Mouse (Mus musculus): Measurements from ENCODE around the gene Tmem54. TPM values are rescaled to one million over a fixed set of nuclear protein-coding genes. Genes with fewer than 3 reads are reported as not detected.
A peak's percentile ranks its signal among the peaks of the same experiment; 100 is the strongest.

Tmem54 gene
- polyA plus RNA-seq (2015; fragmentation: Nextera tagmentation; extraction: Ambion mirVana) = 0.96 and 1.7 TPM in 2 replicates

DNA sequence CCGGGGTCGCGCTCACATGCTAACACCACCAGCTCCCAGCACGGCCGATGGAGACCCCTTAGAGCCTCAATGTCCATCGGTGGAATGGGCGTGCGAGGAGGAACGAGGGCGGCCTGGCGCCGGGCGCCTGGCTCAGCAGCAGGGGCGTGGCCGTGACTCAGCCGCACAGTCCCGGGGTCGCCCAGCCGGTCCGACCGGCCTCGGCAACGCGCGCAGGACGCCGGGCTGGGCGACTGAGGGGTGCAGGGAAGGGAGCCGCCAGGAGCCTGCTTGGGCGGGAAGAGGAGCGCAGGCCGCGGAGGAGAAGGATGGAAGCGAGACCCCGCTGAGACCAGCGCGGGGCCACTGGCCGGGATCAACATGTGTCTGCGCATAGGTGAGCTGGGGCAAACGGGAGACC, at the start of gene Tmem54:
Gene Tmem54 (plus strand): TSS at position 193 of the 400 bp plus-strand sequence.
- peaks cover 47% of the 10 kb centered on the region for H3K27me3 ChIP-seq (ENCODE audit: control insufficient read depth, insufficient read depth, low read length)

DNA sequence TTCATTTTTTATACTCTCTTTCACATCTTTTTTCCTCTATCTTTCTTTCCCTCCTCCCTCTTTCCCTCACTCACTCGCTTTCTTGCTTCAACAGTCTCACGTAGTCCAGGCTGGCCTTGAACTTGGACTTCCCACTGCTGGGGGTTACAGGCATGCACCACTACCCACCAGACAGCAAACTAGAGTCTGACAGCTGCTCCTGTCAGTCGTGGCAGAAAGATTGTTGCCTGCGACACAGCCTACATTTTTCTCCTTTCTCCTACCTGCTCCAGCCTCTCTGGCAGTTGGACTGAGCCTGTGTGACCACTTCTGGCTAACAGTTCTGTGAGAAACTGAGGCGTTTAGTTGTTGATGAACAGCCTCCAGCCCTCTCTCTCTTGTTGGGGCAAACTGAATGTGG, 49.8 kb upstream of the Tmem54 start:
- no peak for ATAC-seq (replicated peaks; ENCODE audit: extremely low read depth, insufficient read depth, low FRiP score)
- H3K4me2 ChIP-seq (ENCODE audit: low read depth, low read length) = no peak overlapping the region
- H3K27ac ChIP-seq (ENCODE audit: low read length) = no peak overlapping the region
- 86% methylated on average over 5 of the region's 5 CpGs for WGBS
- no peaks in the 10 kb centered on the region for H3K9me3 ChIP-seq (replicated peaks; ENCODE audit: control insufficient read depth, low read length)
- H3K4me3 ChIP-seq (ENCODE audit: low read length) = no peak overlapping the region
- no peaks in the 10 kb centered on the region for H3K36me3 ChIP-seq (ENCODE audit: control insufficient read depth, insufficient read depth)
- no peak overlapping the region for H3K9ac ChIP-seq (ENCODE audit: low read length)
- peaks cover 7% of the 10 kb centered on the region for H3K27me3 ChIP-seq (ENCODE audit: control insufficient read depth, insufficient read depth, low read length)
- H3K4me1 ChIP-seq (ENCODE audit: control insufficient read depth, insufficient read depth, low read length) = peaks cover 27% of the 10 kb centered on the region

More for the DNA sequence above, at the start of gene Tmem54:
- H3K4me1 ChIP-seq (ENCODE audit: control insufficient read depth, insufficient read depth, low read length) = 0 out of 2 replicates have a peak, but pooled peaks cover 3% of the 10 kb centered on the region
- peak within 1 kb of the TSS; percentile 32; the same call in 1 of the 2 replicates for H3K4me2 ChIP-seq (ENCODE audit: low read depth, low read length)
- no peak for ATAC-seq (replicated peaks; ENCODE audit: extremely low read depth, insufficient read depth, low FRiP score)
- no peaks in the 10 kb centered on the region for H3K36me3 ChIP-seq (ENCODE audit: control insufficient read depth, insufficient read depth)
- H3K9ac ChIP-seq (ENCODE audit: low read length) = no peak within 1 kb of the TSS
- no peak within 1 kb of the TSS for H3K27ac ChIP-seq (ENCODE audit: low read length)
- peak within 1 kb of the TSS; percentile 16; the same call in 1 of the 2 replicates for H3K4me3 ChIP-seq (ENCODE audit: low read length)
- H3K9me3 ChIP-seq (replicated peaks; ENCODE audit: control insufficient read depth, low read length) = no peaks in the 10 kb centered on the region
- whole genome bisulfite sequencing = 2% methylated on average over 40 of the region's 40 CpGs

DNA sequence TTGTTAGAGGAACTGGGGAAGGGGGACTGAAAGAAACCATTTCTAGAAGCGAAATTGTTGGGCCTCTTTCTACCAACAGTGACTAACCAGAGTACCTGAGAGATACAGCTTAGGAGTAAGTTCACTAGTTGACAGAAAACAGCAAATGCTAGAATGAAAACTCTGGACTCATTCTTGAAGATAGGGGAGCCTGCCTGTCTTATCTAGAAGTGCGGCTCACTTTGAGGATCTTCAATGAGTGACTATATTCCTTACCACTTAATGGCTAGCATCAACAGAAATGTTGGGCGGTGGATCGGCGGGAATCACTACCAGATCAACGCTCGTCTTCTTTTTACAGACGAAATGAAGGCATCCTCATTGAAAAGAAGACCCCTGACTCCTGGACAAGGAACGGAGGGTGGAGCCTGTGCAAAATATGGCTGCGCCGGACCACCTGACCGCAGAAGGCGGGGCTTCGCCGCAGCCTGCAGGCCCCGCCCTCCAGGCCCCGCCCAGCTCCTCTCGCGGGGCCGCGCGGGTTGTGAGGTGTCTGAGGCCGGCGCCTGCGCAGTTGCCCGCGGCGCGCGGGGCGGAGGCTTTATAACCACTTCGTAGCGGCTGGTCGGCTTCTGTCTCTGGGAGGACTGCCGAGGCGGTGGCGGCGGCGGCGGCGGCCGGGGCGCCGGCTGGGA, 47.7 kb upstream of the Tmem54 start:
- 4% methylated on average over 35 of the region's 44 CpGs for WGBS
- peak; percentile 95 for ATAC-seq (replicated peaks; ENCODE audit: extremely low read depth, insufficient read depth, low FRiP score)
- H3K4me2 ChIP-seq (ENCODE audit: low read depth, low read length) = peak overlapping the region; percentile 97

DNA sequence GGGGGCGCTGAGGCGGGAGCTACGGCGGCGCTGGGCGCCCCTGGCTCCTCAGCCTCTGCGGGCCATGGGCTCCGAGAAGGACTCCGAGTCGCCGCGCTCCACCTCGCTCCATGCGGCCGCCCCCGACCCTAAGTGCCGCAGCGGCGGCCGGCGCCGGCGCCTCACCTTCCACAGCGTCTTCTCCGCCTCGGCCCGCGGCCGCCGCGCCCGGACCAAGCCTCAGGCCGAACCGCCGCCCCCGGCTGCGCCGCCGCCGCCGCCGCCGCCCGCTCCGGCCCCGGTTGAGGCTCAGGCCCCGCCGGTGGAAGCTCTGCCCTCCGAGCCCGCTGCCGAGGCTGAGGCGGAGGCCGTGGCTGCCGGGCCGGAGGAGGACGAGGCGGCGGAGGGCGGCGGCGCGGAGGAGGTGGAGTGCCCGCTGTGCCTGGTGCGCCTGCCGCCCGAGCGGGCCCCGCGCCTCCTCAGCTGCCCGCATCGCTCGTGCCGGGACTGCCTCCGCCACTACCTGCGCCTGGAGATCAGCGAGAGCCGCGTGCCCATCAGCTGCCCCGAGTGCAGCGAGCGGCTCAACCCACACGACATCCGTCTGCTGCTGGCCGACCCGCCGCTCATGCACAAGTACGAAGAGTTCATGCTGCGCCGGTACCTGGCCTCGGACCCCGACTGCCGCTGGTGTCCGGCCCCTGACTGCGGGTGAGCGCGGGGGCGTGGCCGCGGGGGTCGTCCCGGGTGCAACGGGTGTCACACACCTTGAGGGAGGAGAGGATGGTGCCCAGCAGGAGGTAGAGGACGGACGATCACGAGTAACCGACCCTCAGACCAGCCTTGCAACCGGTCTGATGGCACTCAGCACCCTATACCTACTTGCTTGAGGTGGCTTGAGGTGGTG, 46.9 kb upstream of the Tmem54 start, which contains the start of gene Rnf19b:
Gene Rnf19b (plus strand): TSS at position 65 of the 886 bp plus-strand sequence.
- peak; percentile 52 for ATAC-seq (replicated peaks; ENCODE audit: extremely low read depth, insufficient read depth, low FRiP score)

More for the DNA sequence above, 47.7 kb upstream of the Tmem54 start:
- Histone ChIP-seq H3K36me3 (ENCODE audit: control insufficient read depth, insufficient read depth) (no peaks in the 10 kb centered on the region), H3K27ac (ENCODE audit: low read length) (peak overlapping the region; percentile 87), H3K9ac (ENCODE audit: low read length) (peak overlapping the region; percentile 95), H3K27me3 (ENCODE audit: control insufficient read depth, insufficient read depth, low read length) (no peaks in the 10 kb centered on the region), H3K4me3 (ENCODE audit: low read length) (peak overlapping the region; percentile 78), H3K4me1 (ENCODE audit: control insufficient read depth, insufficient read depth, low read length) (peaks cover 16% of the 10 kb centered on the region), H3K9me3 (replicated peaks; ENCODE audit: control insufficient read depth, low read length) (no peaks in the 10 kb centered on the region)

DNA sequence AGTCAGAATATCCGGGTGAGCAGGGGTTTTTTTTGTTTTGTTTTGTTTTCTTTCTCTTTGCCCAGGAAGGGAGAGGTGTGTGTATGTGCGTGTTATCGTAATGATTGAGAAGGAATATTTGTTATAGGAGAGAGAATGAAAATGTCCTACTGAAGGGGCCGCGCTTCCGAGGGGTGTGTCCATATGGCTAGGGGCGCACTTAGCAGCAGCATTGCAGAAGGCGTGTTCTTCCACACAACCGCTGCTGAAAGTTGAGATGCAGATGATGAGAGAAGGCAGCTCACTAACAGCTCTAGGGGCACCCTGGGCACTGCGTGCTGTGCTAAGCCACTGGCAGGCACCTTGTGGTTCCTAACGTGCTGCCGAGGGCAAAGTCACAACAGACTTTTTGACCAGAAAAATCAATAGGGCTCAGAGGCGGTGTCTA, 46.2 kb upstream of the Tmem54 start:
- ATAC-seq (replicated peaks; ENCODE audit: extremely low read depth, insufficient read depth, low FRiP score) = no peak
- Histone ChIP-seq H3K36me3 (ENCODE audit: control insufficient read depth, insufficient read depth) (no peaks in the 10 kb centered on the region), H3K9me3 (replicated peaks; ENCODE audit: control insufficient read depth, low read length) (no peaks in the 10 kb centered on the region), H3K4me3 (ENCODE audit: low read length) (peak overlapping the region; percentile 78), H3K4me2 (ENCODE audit: low read depth, low read length) (peak overlapping the region; percentile 97), H3K9ac (ENCODE audit: low read length) (peak overlapping the region; percentile 95), H3K4me1 (ENCODE audit: control insufficient read depth, insufficient read depth, low read length) (peaks cover 17% of the 10 kb centered on the region), H3K27ac (ENCODE audit: low read length) (peak overlapping the region; percentile 87; the same call in 1 of the 2 replicates), H3K27me3 (ENCODE audit: control insufficient read depth, insufficient read depth, low read length) (no peaks in the 10 kb centered on the region)
- 4% methylated on average over 13 of the region's 13 CpGs for WGBS

More for the DNA sequence above, 46.9 kb upstream of the Tmem54 start, which contains the start of gene Rnf19b:
- H3K36me3 ChIP-seq (ENCODE audit: control insufficient read depth, insufficient read depth) = no peaks in the 10 kb centered on the region
- WGBS = under 1% methylated on average over 84 of the region's 107 CpGs
- H3K9ac ChIP-seq (ENCODE audit: low read length) = peak within 1 kb of the TSS; percentile 95
- H3K4me1 ChIP-seq (ENCODE audit: control insufficient read depth, insufficient read depth, low read length) = peaks cover 17% of the 10 kb centered on the region
- peak within 1 kb of the TSS; percentile 87 for H3K27ac ChIP-seq (ENCODE audit: low read length)
- no peaks in the 10 kb centered on the region for H3K9me3 ChIP-seq (replicated peaks; ENCODE audit: control insufficient read depth, low read length)
- no peaks in the 10 kb centered on the region for H3K27me3 ChIP-seq (ENCODE audit: control insufficient read depth, insufficient read depth, low read length)
- peak within 1 kb of the TSS; percentile 97 for H3K4me2 ChIP-seq (ENCODE audit: low read depth, low read length)
- peak within 1 kb of the TSS; percentile 78 for H3K4me3 ChIP-seq (ENCODE audit: low read length)

DNA sequence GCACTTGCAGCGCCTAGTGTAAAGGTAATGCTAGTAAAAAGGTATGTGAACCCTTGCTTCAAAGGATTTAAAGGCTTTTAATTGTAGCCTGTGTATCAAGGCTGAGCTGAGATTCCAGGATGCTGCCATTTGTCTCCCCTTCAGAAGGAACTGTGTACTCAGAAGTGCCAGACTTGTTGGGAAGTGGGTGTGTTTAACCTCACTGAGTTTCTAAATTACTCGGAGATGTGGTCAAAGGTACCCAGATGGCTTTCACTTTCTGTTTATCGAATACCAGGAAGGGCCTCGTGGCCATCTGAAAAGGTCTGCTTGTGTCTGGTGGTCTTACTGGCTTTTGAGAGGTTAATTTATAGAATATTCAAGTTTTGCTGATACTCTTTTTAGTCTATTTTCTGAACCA, 45.4 kb upstream of the Tmem54 start:
- H3K9ac ChIP-seq (ENCODE audit: low read length) = peak overlapping the region; percentile 95
- no peaks in the 10 kb centered on the region for H3K9me3 ChIP-seq (replicated peaks; ENCODE audit: control insufficient read depth, low read length)
- peaks cover 17% of the 10 kb centered on the region for H3K4me1 ChIP-seq (ENCODE audit: control insufficient read depth, insufficient read depth, low read length)
- no peaks in the 10 kb centered on the region for H3K27me3 ChIP-seq (ENCODE audit: control insufficient read depth, insufficient read depth, low read length)
- no peak overlapping the region for H3K27ac ChIP-seq (ENCODE audit: low read length)
- H3K36me3 ChIP-seq (ENCODE audit: control insufficient read depth, insufficient read depth) = no peaks in the 10 kb centered on the region
- 41% methylated on average over 4 of the region's 4 CpGs for WGBS
- peak overlapping the region; percentile 78 for H3K4me3 ChIP-seq (ENCODE audit: low read length)
- H3K4me2 ChIP-seq (ENCODE audit: low read depth, low read length) = peak overlapping the region; percentile 97
- no peak for ATAC-seq (replicated peaks; ENCODE audit: extremely low read depth, insufficient read depth, low FRiP score)

DNA sequence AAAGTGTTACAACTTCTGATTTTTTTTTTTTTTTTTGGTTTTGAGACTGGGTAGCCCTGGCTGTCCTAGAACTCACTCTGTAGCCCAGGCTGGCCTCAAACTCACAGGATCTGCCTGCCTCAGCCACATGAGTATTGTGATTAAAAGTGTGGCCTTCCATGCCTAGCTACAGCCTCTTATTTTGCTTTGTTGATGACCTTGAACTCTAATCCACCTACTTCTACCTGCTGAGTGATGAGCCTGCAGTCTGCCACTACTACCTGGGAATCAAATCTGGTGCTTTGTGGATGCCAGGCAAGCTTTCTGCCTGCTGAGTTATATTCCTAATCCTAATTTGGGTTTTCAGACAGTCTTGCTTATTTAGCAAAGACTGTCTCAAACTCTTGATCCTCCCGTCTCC, 43.9 kb upstream of the Tmem54 start:
- Histone ChIP-seq H3K4me1 (ENCODE audit: control insufficient read depth, insufficient read depth, low read length) (peaks cover 17% of the 10 kb centered on the region), H3K9me3 (replicated peaks; ENCODE audit: control insufficient read depth, low read length) (no peaks in the 10 kb centered on the region), H3K36me3 (ENCODE audit: control insufficient read depth, insufficient read depth) (no peaks in the 10 kb centered on the region), H3K4me2 (ENCODE audit: low read depth, low read length) (no peak overlapping the region), H3K9ac (ENCODE audit: low read length) (no peak overlapping the region), H3K4me3 (ENCODE audit: low read length) (no peak overlapping the region), H3K27ac (ENCODE audit: low read length) (no peak overlapping the region), H3K27me3 (ENCODE audit: control insufficient read depth, insufficient read depth, low read length) (no peaks in the 10 kb centered on the region)
- 95% methylated on average over 1 of the region's 1 CpGs for WGBS
- no peak for ATAC-seq (replicated peaks; ENCODE audit: extremely low read depth, insufficient read depth, low FRiP score)

DNA sequence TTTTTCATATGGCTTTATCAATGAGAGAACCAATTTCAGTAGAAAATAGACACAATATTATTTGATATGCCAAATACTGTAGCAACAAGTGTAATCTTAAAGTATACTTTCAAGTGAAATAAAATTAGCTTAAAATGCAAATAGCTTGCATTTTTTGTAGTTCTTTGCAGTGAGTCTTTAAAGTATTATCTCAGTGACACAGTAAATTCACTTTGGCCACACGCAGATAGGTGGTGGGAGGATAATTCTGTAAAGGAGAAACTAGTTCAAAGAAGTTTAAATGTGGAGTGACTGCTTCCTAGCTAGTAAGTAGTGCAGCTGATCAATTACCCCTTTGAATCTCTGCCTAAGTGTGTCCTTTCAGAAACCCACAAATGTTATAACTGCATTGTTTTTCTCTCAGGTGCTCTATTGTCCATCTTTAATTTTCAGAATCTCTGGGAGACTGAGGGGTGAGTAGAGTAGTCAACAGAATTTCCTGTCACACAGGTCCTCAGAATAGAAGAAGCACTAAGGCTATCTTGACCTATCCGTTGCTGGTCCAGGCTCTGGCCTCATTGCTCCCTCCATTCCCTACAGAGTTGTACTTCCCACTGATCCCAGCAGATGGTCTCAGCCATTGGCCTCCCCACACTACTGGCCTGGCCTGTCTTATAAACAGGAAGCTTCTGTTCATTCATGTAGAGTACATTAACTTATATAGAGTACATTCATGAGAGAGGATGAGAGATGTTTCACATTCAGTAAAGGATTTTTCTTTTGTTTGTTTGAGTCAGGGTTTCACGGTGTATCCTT, 42.9 kb upstream of the Tmem54 start:
- H3K9ac ChIP-seq (ENCODE audit: low read length) = no peak overlapping the region
- no peak for ATAC-seq (replicated peaks; ENCODE audit: extremely low read depth, insufficient read depth, low FRiP score)

More for the DNA sequence above, 42.9 kb upstream of the Tmem54 start:
- no peaks in the 10 kb centered on the region for H3K27me3 ChIP-seq (ENCODE audit: control insufficient read depth, insufficient read depth, low read length)
- no peak overlapping the region for H3K27ac ChIP-seq (ENCODE audit: low read length)
- no peaks in the 10 kb centered on the region for H3K36me3 ChIP-seq (ENCODE audit: control insufficient read depth, insufficient read depth)
- 70% methylated on average over 3 of the region's 3 CpGs for WGBS
- no peaks in the 10 kb centered on the region for H3K9me3 ChIP-seq (replicated peaks; ENCODE audit: control insufficient read depth, low read length)
- peaks cover 14% of the 10 kb centered on the region for H3K4me1 ChIP-seq (ENCODE audit: control insufficient read depth, insufficient read depth, low read length)
- no peak overlapping the region for H3K4me3 ChIP-seq (ENCODE audit: low read length)
- H3K4me2 ChIP-seq (ENCODE audit: low read depth, low read length) = no peak overlapping the region

All from heart, embryonic 16.5 days (tissue).